8 mouse cellular contexts compared by ENCODE assay signal in genomic region chr11:96271541-96272011, GRCm38 (mm10). TPM values are rescaled to one million over a fixed set of nuclear protein-coding genes. Genes with fewer than 3 reads are reported as not detected.
DNase-seq lines count a peak whose midpoint lies in the region; ATAC-seq and TF ChIP-seq lines count a peak whose summit lies in the region.

No protein-coding gene starts in this region.

- 0 out of 2 replicates have a peak, but pooled peaks cover 2% of the 10 kb centered on the region for H3K4me1 ChIP-seq in heart, embryonic 16.5 days (ENCODE audit: control insufficient read depth, insufficient read depth, low read length)
- H3K4me1 ChIP-seq in kidney, adult 2 months (ENCODE audit: control insufficient read depth, insufficient read depth, low read length), result peaks cover 28% of the 10 kb centered on the region; the same call in 1 of the 2 replicates

- H3K27ac ChIP-seq in heart, embryonic 16.5 days (ENCODE audit: low read length), result no peak overlapping the region
- peak overlapping the region; percentile 66 for H3K27ac ChIP-seq in kidney, adult 2 months (ENCODE audit: insufficient read depth, low read depth, low read length)

- peak overlapping the region; percentile 42; the same call in 1 of the 2 replicates for H3K4me2 ChIP-seq in heart, embryonic 16.5 days (ENCODE audit: low read depth, low read length)

- intact Hi-C loops in heart, postnatal 25 days (cut with DNase I), result loop anchor here (10.0 kb wide), 2 partner anchors 267 to 463 kb away; partner anchors contain the start of gene Igf2bp1

- no peaks in the 10 kb centered on the region for H3K9me3 ChIP-seq in heart, embryonic 16.5 days (replicated peaks; ENCODE audit: control insufficient read depth, low read length)

- under 1% methylated on average over 52 of the region's 52 CpGs for WGBS in heart, embryonic 16.5 days
- WGBS in kidney, adult 2 months, result under 1% methylated on average over 52 of the region's 52 CpGs

- TF ChIP-seq CTCF in kidney, adult 2 months (conservative IDR thresholded peaks at IDR 0.05; ENCODE audit: insufficient read depth, insufficient read length, low read depth, low read length), result no peak

- no peak for DNase-seq in heart, postnatal 25 days (ENCODE audit: low spot score)
- peak; percentile 79 for DNase-seq in adrenal gland, postnatal 10 days
- DNase-seq in kidney, adult 2 months, result peak; percentile 87
- peak; percentile 73 for DNase-seq in neural tube, embryonic 10.5 days (ENCODE audit: extremely low spot score, low spot score)
- no peak for DNase-seq in layer of hippocampus, adult 9-10 months (ENCODE audit: low spot score)
- no peak for DNase-seq in cerebellum, postnatal 36 days

- H3K4me3 ChIP-seq in heart, embryonic 16.5 days (ENCODE audit: low read length), result peak overlapping the region; percentile 24
- H3K4me3 ChIP-seq in kidney, adult 2 months (ENCODE audit: insufficient read depth, low read depth, low read length), result peak overlapping the region; percentile 77

- TF ChIP-seq POLR2A in kidney, adult 2 months (IDR thresholded peaks at IDR 0.05; ENCODE audit: low read depth, low read length), result no peak

- no peak overlapping the region for H3K9ac ChIP-seq in heart, embryonic 16.5 days (ENCODE audit: low read length)

- ATAC-seq in heart, embryonic 16.5 days (replicated peaks; ENCODE audit: extremely low read depth, insufficient read depth, low FRiP score), result no peak; the same call in 1 of the 2 replicates
- no peak for ATAC-seq in megakaryocyte, adult 5-6 weeks (ENCODE audit: poor library complexity, severe bottlenecking)

- no peaks in the 10 kb centered on the region for H3K36me3 ChIP-seq in heart, embryonic 16.5 days (ENCODE audit: control insufficient read depth, insufficient read depth)
- no peaks in the 10 kb centered on the region; the same call in 1 of the 2 replicates for H3K36me3 ChIP-seq in kidney, adult 2 months (ENCODE audit: control insufficient read depth, insufficient read depth, low read length)

- peaks cover 96% of the 10 kb centered on the region for H3K27me3 ChIP-seq in heart, embryonic 16.5 days (ENCODE audit: control insufficient read depth, insufficient read depth, low read length)
- H3K27me3 ChIP-seq in kidney, adult 2 months (replicated peaks; ENCODE audit: control insufficient read depth, insufficient read depth, low read length), result no peaks in the 10 kb centered on the region

RNA-seq across cellular contexts. Expression of gene Hoxb9, which starts 0.3 kb away (rescaled TPM):
- 0.10 TPM in 1 of 2 replicates, not detected in the other for polyA plus RNA-seq in heart, embryonic 16.5 days (2015; fragmentation: Nextera tagmentation; extraction: Ambion mirVana)
- total RNA-seq in heart, postnatal 25 days (2021), result not detected
- total RNA-seq in adrenal gland, postnatal 10 days (2021), result 10 to 100 TPM; 55.7 to 73.6 TPM
- polyA plus RNA-seq in kidney, adult 2 months (2012; rRNA removed), result 27.8 and 29.6 TPM in 2 replicates
- total RNA-seq in megakaryocyte, adult 5-6 weeks (2015), result not detected in 2 replicates
- not detected in 2 replicates for total RNA-seq in megakaryocyte, adult 5-6 weeks (2017)

RNA-seq across cellular contexts. Expression of gene Hoxb8, which starts 10.1 kb away (rescaled TPM):
- polyA plus RNA-seq in heart, embryonic 16.5 days (2015; fragmentation: Nextera tagmentation; extraction: Ambion mirVana), result not detected in 2 replicates
- not detected for total RNA-seq in heart, postnatal 25 days (2021)
- total RNA-seq in adrenal gland, postnatal 10 days (2021), result 10 to 100 TPM; 38.5 to 44.0 TPM
- 51.7 and 69.9 TPM in 2 replicates for polyA plus RNA-seq in kidney, adult 2 months (2012; rRNA removed)
- not detected in 2 replicates for total RNA-seq in megakaryocyte, adult 5-6 weeks (2015)
- not detected in 2 replicates for total RNA-seq in megakaryocyte, adult 5-6 weeks (2017)

RNA-seq across cellular contexts. Expression of gene Hoxb7, which starts 14.8 kb away (rescaled TPM):
- polyA plus RNA-seq in heart, embryonic 16.5 days (2015; fragmentation: Nextera tagmentation; extraction: Ambion mirVana), result 0.31 and 0.43 TPM in 2 replicates
- total RNA-seq in heart, postnatal 25 days (2021), result not detected
- 10 to 100 TPM; 27.3 to 27.7 TPM for total RNA-seq in adrenal gland, postnatal 10 days (2021)
- polyA plus RNA-seq in kidney, adult 2 months (2012; rRNA removed), result 15.5 and 16.5 TPM in 2 replicates
- 0.11 TPM in 1 of 2 replicates, not detected in the other for total RNA-seq in megakaryocyte, adult 5-6 weeks (2015)
- not detected in 2 replicates for total RNA-seq in megakaryocyte, adult 5-6 weeks (2017)

RNA-seq across cellular contexts. Expression of gene Hoxb6, which starts 20.7 kb away (rescaled TPM):
- 0.51 TPM in 1 of 2 replicates, not detected in the other for polyA plus RNA-seq in heart, embryonic 16.5 days (2015; fragmentation: Nextera tagmentation; extraction: Ambion mirVana)
- not detected for total RNA-seq in heart, postnatal 25 days (2021)
- 10 to 100 TPM; 23.6 to 29.8 TPM for total RNA-seq in adrenal gland, postnatal 10 days (2021)
- 62.7 and 67.9 TPM in 2 replicates for polyA plus RNA-seq in kidney, adult 2 months (2012; rRNA removed)
- total RNA-seq in megakaryocyte, adult 5-6 weeks (2015), result not detected in 2 replicates
- total RNA-seq in megakaryocyte, adult 5-6 weeks (2017), result not detected in 2 replicates

RNA-seq across cellular contexts. Expression of gene Hoxb5, which starts 31.6 kb away (rescaled TPM):
- polyA plus RNA-seq in heart, embryonic 16.5 days (2015; fragmentation: Nextera tagmentation; extraction: Ambion mirVana), result 0.76 and 2.8 TPM in 2 replicates
- under 1 TPM; 0.10 to 0.14 TPM for total RNA-seq in heart, postnatal 25 days (2021)
- total RNA-seq in adrenal gland, postnatal 10 days (2021), result 10 to 100 TPM; 12.1 to 17.1 TPM
- polyA plus RNA-seq in kidney, adult 2 months (2012; rRNA removed), result 7.7 and 8.4 TPM in 2 replicates
- total RNA-seq in megakaryocyte, adult 5-6 weeks (2015), result not detected in 2 replicates
- not detected in 2 replicates for total RNA-seq in megakaryocyte, adult 5-6 weeks (2017)

Comparison
In these comparisons a context has a peak if more than half of its experiments do, and no peak if none do; other contexts are left out.
1. DNase-seq: peak in adrenal gland, postnatal 10 days (single experiment), kidney, adult 2 months (single experiment) and neural tube, embryonic 10.5 days (single experiment); none in heart, postnatal 25 days (single experiment), layer of hippocampus, adult 9-10 months (single experiment) and cerebellum, postnatal 36 days (0 of 2).
2. RNA of gene Hoxb9, which starts 0.3 kb away (total RNA-seq): 55.7 to 73.6 TPM in adrenal gland, postnatal 10 days; not detected in heart, postnatal 25 days and not detected in megakaryocyte, adult 5-6 weeks; every median in the first group is over 10 times any median in the second.
3. RNA of gene Hoxb8, which starts 10.1 kb away (total RNA-seq): 38.5 to 44.0 TPM in adrenal gland, postnatal 10 days; not detected in heart, postnatal 25 days and not detected in megakaryocyte, adult 5-6 weeks; every median in the first group is over 10 times any median in the second.
4. RNA of gene Hoxb7, which starts 14.8 kb away (total RNA-seq): 27.3 to 27.7 TPM in adrenal gland, postnatal 10 days; not detected in heart, postnatal 25 days and 0.11 TPM in megakaryocyte, adult 5-6 weeks; every median in the first group is over 10 times any median in the second.